Mouse (Mus musculus) adrenal gland, adult 8-10 months (tissue): ENCODE data around the gene Plod2. TPM values are rescaled to one million over a fixed set of nuclear protein-coding genes. Genes with fewer than 3 reads are reported as not detected.

ENCODE experiments used
- DNase-seq: peaks from one replicate; pipeline ENCODE4 v3.0.0; 2022
- total RNA-seq, 4 experiments: library from RNA; stranded (reverse); gene quantifications; 2 replicates each; pipeline ENCODE4 v1.2.4; 2022

The Plod2 gene
- total RNA-seq = 100 to 1,000 TPM; 176 to 205 (median 188) TPM

DNA sequence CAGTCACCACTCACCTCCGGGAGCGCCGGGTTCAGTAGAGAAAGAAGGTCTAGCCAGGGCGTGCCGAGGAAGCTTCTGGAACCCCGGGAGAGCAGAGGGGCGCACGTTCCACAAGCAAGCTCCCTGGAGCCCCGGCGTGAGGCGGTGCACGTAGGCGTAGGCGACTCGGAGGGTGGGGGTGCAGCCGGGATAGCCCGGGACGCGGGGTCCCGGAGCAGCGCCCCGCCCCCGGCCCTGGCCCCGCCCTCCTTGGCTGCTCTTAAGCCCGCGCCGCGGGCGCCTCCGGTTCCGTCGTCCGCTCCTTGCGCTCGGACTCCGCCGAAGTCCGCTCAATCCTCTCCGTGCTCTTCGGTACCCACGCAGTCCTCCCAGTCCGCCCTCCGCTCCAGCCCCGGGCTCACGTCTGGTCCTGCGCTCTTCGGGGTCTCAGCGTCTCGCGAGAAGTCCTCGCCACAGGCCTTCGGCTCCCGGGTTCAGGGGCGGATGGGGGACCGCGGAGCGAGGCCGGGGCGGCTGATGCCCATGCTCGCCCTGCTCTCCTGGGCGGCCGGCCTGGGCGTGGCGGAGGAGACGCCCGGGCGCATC, at the start of gene Plod2:
Gene Plod2 (plus strand): TSS at position 247 of the 585 bp plus-strand sequence.
- peak; percentile 73 for DNase-seq

DNA sequence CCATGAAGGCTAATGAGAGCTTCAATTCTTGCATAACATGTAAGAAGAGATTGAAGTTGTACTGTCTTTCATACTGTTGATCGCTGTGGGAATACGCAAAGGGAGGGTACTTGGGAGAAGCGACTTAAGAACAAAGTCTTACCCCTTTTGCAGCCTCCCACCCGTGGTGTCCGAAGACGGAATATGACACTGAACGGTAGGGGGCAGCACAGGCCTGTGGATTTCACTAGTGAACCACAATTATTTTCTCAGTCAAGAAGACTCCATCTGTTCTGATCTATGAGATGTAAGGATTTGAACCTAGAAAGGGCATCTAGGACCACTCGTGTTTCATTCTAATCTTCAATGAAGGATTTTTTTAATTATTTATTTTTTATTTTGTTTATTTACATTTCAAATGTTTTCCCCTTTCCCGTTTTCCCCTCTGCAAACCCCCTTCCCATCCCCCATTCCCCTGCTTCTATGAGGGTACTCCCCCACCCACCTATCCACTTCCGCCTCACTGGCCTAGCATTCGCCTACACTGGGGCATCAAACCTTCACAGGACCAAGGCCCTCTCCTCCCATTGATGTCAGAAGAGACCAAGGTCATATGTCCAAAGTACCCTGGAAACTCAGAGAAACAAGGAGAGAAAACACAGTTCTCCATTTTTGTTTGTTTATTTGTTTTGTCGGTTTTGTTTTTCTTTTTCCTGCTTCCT, 42.2 kb upstream of the Plod2 start:
- peak; percentile 74 for DNase-seq

- DNase-seq = no peak
These were observed 37.8 kb upstream of the Plod2 start for GRCm38 (mm10) chr9:92504256-92504655.

GRCm38 (mm10) chr9:92504889-92505288, 37.1 kb upstream of the Plod2 start:
- no peak for DNase-seq

DNA sequence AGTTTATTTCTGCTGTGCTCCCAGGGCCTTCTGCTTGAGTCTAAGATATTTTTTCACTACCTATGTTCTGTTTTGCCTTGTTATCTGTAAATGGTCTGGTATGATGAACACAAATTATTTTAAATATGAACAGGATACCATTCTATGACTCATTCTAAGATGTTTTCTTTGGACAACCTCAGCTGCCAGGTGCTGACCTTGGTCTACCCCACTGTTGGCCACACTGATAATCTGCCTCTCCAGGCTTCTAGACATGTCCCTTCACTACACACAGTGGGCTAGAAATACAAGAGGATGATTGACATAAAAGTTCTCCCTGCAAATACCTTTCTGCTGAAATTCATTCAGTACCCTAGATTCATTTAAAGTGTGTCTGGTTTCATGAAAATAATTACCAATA, 30.3 kb upstream of the Plod2 start:
- DNase-seq = no peak

GRCm38 (mm10) chr9:92517036-92517435, 25.0 kb upstream of the Plod2 start:
- no peak for DNase-seq

- no peak for DNase-seq
These were observed 21.3 kb upstream of the Plod2 start for GRCm38 (mm10) chr9:92520751-92521150.

DNA sequence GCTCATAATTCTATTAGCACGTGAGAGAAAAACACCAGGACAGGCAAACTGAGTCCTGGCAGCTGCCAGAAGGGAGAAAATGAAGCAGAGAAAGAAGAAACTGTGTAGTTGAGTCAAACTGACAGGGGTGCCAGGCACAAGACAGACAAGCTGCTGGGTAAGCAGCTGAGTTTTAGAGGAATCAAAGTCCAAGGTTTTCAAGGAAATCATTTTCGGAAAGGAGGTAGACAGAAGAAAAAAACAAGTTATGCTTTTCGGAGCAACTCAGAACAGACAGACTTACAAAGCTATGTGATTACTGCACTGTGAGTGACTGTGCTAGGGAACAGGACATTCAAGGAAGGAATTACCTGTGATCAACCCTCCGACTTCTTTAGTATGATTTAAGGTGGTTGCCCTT, 17.5 kb upstream of the Plod2 start:
- no peak for DNase-seq

DNA sequence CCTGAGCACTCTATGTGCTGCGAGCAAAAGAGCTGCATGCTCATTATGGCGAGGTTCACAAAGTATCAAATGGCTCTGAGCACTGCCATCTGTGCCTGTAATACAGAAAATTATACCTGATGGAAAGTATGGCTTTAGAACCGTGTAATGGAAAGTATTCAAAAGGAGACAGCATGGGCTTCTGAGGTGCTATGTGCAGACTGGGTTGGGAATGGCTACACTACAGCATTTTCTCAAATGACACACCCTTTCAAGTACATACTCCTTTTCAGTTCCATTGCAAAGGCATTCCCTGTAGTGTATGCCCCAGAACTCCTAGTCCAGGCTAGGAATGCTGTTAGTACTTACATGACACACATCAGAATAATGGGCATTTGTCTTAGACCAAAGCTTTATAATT, 12.0 kb upstream of the Plod2 start:
- no peak for DNase-seq

DNA sequence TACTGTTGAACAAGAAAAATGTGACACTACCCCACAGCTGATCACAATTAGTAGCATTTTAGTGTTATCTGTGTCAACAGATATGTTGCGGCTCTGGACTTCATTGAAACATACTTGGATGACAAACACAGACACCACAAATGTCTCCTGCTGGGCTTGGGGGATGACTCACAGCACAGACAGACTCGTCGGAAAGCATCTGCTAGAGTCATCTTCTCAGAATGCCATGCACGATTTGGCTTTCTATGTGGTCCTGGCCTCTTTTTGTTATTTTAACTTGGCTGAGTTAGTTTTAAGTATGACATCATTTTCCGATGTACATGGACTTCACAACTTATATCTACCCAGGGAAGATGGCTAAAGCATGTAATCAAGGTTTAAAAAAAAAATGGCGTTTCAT, 4.3 kb upstream of the Plod2 start:
- no peak for DNase-seq

DNA sequence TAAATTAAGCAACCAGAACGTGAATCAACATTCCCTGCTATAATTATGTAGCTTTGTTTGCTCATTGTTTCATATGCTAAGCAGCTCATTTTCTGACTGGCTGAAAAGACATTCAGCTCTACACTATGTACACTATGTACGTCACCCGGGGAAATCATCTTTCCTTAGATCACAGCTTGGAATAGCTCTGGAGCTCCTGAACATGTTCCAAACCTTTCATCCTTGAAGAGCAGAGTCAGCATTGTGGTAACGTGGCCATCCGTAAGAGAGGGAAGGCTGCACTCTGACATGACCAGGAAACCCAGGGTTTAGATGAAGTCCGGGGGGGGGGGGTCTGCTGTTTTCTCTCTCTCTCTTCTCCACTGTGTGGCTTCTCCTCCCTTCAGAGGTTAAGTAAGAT, 3.8 kb upstream of the Plod2 start:
- no peak for DNase-seq

DNA sequence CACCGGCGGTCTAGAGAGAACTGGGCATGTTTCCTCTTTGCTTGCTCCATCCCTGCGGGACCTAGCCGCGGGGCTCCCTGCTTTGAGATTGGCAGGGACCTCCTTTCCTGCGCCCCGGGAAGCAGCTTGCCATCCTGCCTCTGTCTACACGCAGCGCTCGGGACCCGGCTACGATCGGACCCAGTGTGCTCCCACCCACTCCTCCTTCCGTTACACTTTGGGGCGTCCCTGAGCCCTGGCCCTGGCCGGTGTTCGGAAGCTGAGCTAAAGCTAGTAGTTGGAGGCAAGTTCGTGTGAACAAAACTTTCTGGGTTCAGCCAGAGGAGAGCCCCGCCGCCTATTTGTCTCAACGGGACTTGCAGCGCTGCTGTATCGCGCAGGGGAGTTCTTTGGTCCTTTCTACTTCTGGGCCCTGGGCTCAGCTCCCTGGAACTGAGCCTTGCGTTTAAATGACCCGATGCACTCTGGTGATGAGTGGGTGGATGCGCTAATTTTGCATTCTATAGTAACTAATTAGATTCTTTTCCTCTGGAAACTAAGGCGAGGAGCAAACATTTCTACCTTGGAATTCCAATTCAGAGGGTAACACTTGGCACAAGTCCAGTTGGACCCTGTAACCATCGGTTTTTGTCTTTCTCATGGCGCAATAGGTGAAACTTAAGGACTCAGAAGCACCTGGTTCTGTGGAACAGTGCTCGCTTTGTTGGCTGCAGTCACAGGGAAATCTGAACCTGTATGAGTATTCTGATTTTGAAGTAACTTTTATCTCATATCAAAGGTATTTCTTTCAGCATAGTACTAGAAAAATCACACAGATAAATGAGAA, 781 bp downstream of the Plod2 start:
- no peak for DNase-seq

GRCm38 (mm10) chr9:92544146-92544545, 2.1 kb downstream of the Plod2 start:
- no peak for DNase-seq

DNA sequence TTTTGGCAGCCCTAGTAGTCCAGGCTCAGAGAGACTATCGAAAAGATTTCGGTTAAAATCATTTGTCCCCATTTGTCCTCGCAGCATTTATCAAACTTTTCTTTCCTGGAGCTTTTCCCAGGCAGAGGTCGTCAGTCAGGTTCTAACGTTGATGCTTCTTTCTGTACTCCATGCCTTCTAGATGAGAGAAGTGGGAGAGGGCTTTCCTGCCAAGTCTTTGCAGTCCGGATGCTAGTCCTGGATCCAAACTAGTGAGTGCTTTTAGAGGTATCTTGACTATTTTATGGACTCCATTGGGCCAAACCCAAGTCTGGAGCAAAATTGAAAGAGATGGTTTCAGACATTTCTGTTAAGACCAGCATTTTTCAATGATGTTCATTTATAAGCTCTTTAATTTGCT, 3.0 kb downstream of the Plod2 start:
- no peak for DNase-seq

- no peak for DNase-seq
These were observed 4.4 kb downstream of the Plod2 start for GRCm38 (mm10) chr9:92546446-92546845.

DNA sequence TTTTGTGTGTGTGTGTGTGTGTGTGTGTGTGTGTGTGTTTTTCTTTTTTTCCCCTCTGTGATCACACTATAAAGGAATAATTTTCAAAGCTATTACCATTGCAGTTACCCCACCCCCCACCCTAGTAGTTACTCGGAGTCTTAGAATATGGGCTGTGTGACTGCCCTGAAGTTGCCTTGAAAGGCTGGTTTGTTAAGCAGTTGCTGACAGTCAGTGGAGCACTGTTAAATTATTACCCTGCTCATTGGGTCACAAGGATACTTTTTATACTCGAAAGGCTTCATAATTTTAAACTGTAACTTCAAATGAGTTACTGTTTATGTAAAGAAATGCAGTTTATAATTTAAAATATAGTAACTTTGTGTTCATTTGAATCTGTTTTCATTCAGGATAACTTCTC, 5.1 kb downstream of the Plod2 start:
- no peak for DNase-seq

GRCm38 (mm10) chr9:92547821-92548220, 5.8 kb downstream of the Plod2 start:
- DNase-seq = no peak

DNA sequence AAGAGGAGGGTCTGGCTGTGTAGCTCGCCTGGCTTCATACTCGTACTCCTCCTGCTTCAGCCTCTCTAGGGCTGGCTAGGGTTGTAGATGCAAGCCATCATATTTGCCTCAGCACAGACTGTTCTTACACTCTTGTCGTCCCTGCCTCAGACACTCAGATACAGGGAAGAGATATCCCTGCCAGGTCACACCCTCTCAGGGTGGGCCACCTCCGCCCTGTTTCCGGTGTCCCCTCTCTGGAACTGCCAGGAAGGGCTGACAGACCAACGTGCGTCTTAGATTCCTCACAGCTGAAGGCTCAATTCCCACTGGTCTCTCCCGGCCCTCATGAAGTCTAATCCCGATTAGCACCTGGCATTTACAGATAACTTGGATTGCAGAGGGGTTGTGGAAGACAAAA, 6.6 kb downstream of the Plod2 start:
- no peak for DNase-seq

GRCm38 (mm10) chr9:92549811-92550490, 7.9 kb downstream of the Plod2 start:
- peak; percentile 83 for DNase-seq

DNA sequence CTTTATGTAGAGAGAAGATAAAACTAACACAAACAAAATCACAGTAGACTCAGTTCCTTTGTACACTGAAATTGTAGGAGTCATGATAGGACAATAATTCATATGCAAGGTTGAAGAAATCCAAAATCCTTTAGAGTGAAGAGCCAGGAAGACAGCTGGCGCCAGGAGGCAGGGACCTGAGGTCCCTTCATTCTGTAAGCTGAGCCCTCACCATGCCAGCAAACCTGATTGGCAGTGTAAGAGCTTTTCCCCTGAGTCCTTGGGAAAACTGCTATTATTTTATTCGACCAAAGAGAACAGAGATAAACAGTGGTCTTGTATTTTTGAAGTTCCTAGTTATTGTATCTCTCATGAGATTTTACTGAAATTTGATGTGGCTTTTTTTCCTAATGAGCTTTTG, 9.0 kb downstream of the Plod2 start:
- no peak for DNase-seq

GRCm38 (mm10) chr9:92551666-92552065, 9.6 kb downstream of the Plod2 start:
- no peak for DNase-seq

GRCm38 (mm10) chr9:92552691-92553090, 10.7 kb downstream of the Plod2 start:
- DNase-seq = no peak
